Mouse (Mus musculus) spleen, adult 18-20 months (tissue): ENCODE measurements around the gene Taar7a.

ENCODE experiments used
- DNase-seq, 2 experiments: peaks; one replicate each; pipeline ENCODE4 v3.0.0; 2022; ENCODE audit warnings: mixed read lengths in 2 of 2

Gene Taar7a

DNA sequence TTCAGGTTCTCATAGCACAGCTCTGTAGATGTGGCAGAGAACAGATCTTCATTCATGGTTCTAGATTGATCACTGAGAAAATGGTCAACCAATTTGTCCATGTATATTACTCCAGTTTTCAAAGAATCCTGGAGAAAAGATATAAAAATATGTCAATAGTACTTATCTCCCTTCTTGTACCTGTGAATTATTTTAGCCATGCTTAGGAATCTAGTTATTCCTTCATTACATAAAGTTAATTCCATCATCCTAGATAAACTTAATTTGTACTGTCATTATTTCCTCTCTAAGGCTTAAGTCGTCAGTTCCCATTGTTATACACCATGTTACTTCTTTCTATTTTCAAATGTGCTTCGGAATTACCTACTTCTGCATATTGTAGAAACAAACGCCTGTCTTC is at the start of gene Taar7a:
Gene Taar7a (minus strand): TSS at position 101 of the 400 bp plus-strand sequence.
- no peak for DNase-seq

DNA sequence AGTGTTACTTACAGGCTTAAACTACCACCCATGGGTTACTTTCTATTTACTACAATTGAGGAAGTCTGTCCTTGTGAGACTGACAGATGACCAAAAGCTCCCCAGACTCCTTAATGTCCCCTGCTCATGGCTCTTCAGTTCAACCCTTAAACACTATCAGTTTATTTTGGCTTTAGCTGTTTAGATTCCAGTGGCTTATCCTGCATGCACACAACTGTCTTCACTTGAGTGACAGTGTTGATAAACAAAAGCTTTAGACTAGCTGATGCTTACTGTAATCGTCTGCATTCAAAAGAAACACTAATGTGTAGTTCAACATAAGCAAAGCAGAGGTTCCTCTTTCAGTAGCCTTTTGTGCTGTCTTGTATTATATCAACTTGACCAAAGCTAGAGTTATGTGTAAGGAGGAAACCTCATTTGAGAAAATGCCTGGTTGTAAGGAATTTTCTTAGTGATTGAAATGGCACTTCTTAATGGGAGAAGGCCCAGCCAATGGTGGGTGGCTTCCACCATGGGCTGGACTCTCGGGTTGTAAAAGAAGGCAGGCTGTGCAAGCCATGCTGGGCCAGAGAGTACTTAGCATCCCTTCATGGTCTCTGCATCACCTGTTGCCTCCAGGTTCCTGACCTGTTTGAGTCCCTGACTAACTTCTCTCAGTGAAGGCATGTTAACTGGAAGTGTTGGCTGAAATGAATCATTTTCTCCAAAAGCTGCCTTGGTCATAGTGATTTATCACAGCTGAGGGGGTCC is 47.0 kb upstream of the Taar7a start:
- no peak for DNase-seq

DNA sequence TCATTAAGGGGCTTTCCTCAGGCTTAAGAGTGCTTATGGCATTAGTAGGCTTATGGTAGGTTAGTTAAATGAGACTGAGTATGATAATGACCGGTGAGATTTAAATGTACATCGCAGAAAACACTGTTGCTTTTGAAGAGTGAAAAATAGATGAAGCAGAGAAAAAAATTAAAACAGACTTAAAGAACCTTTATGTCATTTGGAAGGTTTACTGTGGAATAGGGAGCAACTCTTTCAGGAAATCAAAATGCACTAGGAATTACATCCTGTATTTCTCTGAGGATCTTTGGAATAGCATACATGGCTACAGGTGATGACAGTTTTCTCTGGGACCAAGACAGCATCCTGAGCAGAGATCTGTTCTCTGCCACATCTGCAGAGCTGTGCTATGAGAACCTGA is 44.0 kb upstream of the Taar7a start, which contains the start of gene Taar7e:
Gene Taar7e (plus strand): TSS at position 301 of the 400 bp plus-strand sequence.
- DNase-seq: no peak

GRCm38 (mm10) chr10:24031347-24031746 is 38.1 kb upstream of the Taar7a start:
- DNase-seq: no peak

DNA sequence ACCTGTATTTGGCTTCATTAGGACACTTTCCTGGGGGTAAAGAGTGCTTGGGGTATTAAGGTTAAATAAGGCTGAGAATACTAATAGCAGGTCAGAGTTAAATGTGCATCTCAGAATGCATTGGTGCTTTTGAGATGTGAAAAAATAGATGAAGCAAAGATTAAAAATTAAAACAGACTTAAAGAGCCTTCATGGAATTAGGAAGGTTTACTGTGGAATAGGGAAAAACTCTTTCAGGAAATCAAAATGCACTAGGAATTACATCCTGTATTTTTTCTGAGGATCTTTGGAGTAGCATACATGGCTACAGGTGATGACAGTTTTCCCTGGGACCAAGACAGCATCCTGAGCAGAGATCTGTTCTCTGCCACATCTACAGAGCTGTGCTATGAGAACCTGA is 33.6 kb upstream of the Taar7a start, which contains the start of gene Taar7d:
Gene Taar7d (plus strand): TSS at position 301 of the 400 bp plus-strand sequence.
- no peak for DNase-seq

DNA sequence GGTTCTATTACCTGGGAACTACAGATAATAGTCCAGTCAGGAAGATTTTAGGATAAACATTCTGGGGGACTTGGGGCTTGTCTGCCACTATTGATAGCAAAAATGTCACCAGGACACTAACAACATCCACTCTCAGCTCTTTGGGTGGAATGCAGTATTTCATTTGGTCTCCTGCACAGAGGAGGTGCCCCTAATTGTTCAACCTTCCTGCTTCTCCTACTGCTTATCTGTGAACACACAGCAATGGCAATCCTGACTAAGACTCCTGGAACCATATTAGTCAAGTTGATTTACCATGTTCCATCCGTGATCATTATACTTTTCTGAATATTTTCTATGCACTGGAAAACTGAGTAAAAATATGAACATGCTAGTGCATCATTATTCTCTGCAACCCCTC is 14.9 kb upstream of the Taar7a start:
- no peak for DNase-seq

- no peak for DNase-seq
These were observed 13.8 kb upstream of the Taar7a start for GRCm38 (mm10) chr10:24007034-24007433.

GRCm38 (mm10) chr10:24006442-24006841 is 13.2 kb upstream of the Taar7a start:
- DNase-seq: no peak

GRCm38 (mm10) chr10:23999639-24000038 is 6.4 kb upstream of the Taar7a start, which contains the start of gene Taar7b:
Taar7b (plus strand) TSS chr10:23999939.
- no peak for DNase-seq

DNA sequence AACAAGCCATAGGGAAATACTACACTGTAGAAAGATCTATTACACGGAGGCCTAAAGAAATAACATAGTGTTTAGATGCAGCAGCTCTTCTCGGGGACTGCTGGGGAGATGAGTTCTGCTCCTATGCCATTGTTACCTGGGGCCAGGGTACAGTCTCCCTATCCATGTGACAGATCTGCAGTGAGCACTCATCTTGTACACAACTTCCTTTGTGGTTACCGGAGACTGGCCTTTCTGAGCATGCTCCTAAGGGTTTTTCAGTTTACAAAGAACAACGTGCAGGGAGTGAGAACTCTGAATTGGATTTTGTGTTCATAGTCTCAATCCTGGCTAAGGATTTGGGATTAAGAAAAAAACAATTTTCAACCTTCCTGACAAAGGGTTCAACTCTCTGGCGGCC is 6.9 kb downstream of the Taar7a start:
- DNase-seq: no peak

- no peak for DNase-seq
These were observed 7.7 kb downstream of the Taar7a start, which contains the start of gene Taar6 for GRCm38 (mm10) chr10:23985546-23985945. Taar6 (minus strand) TSS chr10:23985646.

- DNase-seq: peak in 1 of 2 experiments; percentile 35
These were observed 14.2 kb downstream of the Taar7a start for GRCm38 (mm10) chr10:23978901-23979705.

DNA sequence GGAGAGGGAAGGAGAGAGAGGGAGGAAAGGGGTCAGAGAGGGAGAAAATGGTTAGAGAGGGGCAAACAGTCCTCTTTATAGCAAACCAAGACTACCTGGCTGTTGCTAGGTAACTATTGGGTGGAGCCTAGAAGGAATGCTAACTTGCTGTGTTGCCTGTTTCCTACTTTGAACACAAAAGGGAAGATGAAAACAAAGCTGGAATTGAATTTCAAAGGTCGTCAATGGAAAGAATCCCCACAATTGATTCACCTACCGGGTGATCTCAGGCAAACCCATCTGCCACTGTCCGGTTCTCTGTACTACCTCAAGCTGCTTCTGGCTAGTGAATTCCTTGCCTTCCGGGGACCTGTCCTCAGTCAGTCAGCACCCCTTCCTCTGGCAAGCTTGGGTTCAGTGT is 15.3 kb downstream of the Taar7a start:
- DNase-seq: no peak

GRCm38 (mm10) chr10:23971256-23971655 is 22.0 kb downstream of the Taar7a start:
- no peak for DNase-seq

DNA sequence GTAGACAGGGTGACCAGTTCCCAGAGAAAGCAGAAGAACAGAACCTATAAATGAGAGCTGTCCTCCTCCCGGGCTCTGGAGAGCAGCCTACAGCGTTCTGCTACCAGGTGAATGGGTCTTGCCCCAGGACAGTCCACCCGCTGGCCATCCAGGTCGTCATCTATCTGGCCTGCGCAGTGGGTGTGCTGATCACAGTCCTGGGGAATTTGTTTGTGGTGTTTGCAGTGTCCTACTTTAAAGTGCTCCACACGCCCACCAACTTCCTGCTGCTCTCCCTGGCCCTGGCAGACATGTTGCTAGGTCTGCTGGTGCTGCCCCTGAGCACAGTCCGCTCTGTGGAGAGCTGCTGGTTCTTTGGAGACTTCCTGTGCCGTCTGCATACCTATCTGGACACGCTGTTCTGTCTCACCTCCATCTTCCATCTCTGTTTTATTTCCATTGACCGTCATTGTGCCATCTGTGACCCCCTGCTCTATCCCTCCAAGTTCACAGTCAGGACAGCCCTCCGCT is 22.6 kb downstream of the Taar7a start, which contains the start of gene Taar5:
Gene Taar5 (plus strand): TSS at position 51 of the 510 bp plus-strand sequence.
- DNase-seq: no peak

GRCm38 (mm10) chr10:23964921-23965610 is 28.2 kb downstream of the Taar7a start:
- DNase-seq: no peak

GRCm38 (mm10) chr10:23963444-23963843 is 29.8 kb downstream of the Taar7a start:
- no peak for DNase-seq

- no peak for DNase-seq
These were observed 32.8 kb downstream of the Taar7a start, which contains the start of gene Taar4 for GRCm38 (mm10) chr10:23960444-23960915. Taar4 (plus strand) TSS chr10:23960494.

GRCm38 (mm10) chr10:23959071-23959470 is 34.2 kb downstream of the Taar7a start:
- DNase-seq: no peak

GRCm38 (mm10) chr10:23951714-23952113 is 41.6 kb downstream of the Taar7a start:
- DNase-seq: no peak

DNA sequence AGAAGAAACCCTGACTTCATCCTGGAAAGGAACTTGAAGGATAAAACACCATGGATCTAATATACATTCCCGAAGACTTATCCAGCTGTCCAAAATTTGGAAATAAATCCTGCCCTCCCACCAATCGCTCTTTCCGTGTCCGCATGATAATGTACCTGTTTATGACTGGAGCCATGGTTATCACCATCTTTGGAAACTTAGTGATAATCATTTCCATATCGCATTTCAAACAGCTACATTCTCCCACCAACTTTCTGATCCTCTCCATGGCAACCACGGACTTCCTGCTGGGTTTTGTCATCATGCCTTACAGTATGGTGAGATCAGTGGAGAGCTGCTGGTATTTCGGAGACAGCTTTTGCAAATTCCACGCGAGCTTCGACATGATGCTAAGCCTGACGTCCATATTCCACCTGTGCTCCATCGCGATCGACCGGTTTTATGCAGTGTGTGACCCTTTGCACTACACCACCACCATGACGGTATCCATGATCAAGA is 43.7 kb downstream of the Taar7a start, which contains the start of gene Taar3:
Gene Taar3 (plus strand): TSS at position 51 of the 498 bp plus-strand sequence.
- DNase-seq: no peak

GRCm38 (mm10) chr10:23948026-23948425 is 45.3 kb downstream of the Taar7a start:
- no peak for DNase-seq
